Mouse (Mus musculus) hematopoietic multipotent progenitor cell, adult 10-12 weeks (in vitro differentiated cells): ENCODE data around the gene Hmmr. TPM values are rescaled to one million over a fixed set of nuclear protein-coding genes. Genes with fewer than 3 reads are reported as not detected.

Experiments used
- polyA plus RNA-seq: library from polyadenylated mRNA; stranded (reverse); fragments of >175 nt; gene quantifications from 2 replicates; pipeline ENCODE4 v1.2.3, GENCODE M21; 2012; ENCODE audit warnings: low replicate concordance

Hmmr gene
- 0.09 and 1.2 TPM in 2 replicates for polyA plus RNA-seq

DNA sequence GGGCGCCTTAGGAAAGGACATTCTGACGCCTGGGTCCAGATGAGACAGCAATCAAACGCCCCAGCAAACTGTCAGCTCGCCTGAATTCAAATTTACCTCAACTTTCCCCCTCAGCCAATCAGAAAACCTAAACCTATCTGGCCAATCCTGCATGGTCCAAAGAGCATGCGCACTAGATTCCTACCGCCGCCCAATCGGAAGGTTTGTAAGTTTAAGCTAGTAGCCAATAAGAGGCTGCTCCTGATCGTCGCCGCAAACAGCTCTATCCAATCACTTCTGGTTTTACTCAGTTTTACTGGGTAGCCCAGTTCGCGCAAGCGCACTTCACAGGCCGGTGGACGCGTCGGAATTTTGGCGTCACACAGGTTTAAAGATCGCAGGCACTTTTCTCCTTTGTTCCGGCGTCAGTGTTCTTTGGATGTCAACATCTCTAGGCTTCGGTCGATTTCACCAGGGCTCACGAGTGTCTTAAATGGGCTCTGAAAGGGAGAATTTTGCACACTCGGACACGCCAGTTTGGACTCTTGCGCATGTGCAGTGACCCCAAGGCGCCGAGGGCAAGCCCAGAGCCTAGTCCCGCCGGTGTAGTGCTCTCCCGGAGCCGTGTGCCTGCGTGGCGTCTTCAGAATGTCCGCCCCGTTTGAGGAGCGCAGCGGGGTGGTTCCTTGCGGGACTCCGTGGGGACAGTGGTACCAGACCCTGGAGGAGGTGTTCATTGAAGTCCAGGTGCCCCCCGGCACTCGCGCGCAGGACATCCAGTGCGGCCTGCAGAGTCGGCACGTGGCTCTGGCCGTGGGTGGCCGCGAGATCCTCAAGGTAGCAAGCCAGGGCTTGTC is at the start of gene Hmmr, which contains the start of gene Nudcd2:
Hmmr (minus strand) TSS at position 84 of the 836 bp plus-strand sequence.
Nudcd2 (plus strand) TSS at position 329 of the 836 bp plus-strand sequence.

GRCm38 (mm10) chr11:40755109-40755627 is 21.9 kb upstream of the Hmmr start, which contains the start of gene Ccng1:
Gene Ccng1 (minus strand): TSS chr11:40755311.

GRCm38 (mm10) chr11:40695103-40695502 is 38.1 kb downstream of the Hmmr start, which contains the start of gene Mat2b:
Gene Mat2b (minus strand): TSS chr11:40695203.

Other genes with a start within 250 kb of the Hmmr start
- gene Mat2b, start 38.2 kb downstream of the Hmmr start, polyA plus RNA-seq = 29.6 and 32.5 TPM in 2 replicates
- gene Nudcd2, start 245 bp upstream of the Hmmr start, polyA plus RNA-seq = 12.6 and 15.3 TPM in 2 replicates
- gene Ccng1, start 21.9 kb upstream of the Hmmr start, polyA plus RNA-seq = 35.0 and 74.8 TPM in 2 replicates